20 mouse cellular contexts compared by ENCODE assay signal in genomic region chr14:87750665-87751170, GRCm38 (mm10).
"Had no signal": no experiment of that assay in that cellular context is flagged by ENCODE, and none has a peak within 500 bp of the region (broad histone marks: within the 10 kb centered on the region; RNA-seq: fewer than 3 reads in every experiment).

No protein-coding gene starts in this region.

- H3K27me3 ChIP-seq: lung, embryonic 15.5 days; megakaryocyte, embryonic 14.5 days; midbrain, embryonic 13.5 days; midbrain, embryonic 15.5 days; neural tube, embryonic 13.5 days; neural tube, embryonic 15.5 days had no signal

- H3K4me2 ChIP-seq: lung, embryonic 15.5 days; midbrain, embryonic 11.5 days; midbrain, embryonic 13.5 days; midbrain, embryonic 15.5 days; neural tube, embryonic 13.5 days; neural tube, embryonic 15.5 days had no signal

- H3K9me3 ChIP-seq: lung, embryonic 15.5 days; megakaryocyte, embryonic 14.5 days; midbrain, embryonic 13.5 days; midbrain, embryonic 15.5 days; neural tube, embryonic 13.5 days; neural tube, embryonic 15.5 days had no signal

- DNase-seq: lung, adult 2 months; lung, postnatal 14 days; lung, postnatal 36 days; retina, postnatal 1 day; right cerebral cortex, adult 18-20 months; right cerebral cortex, postnatal 25 days; right cerebral cortex, postnatal 4 days; spleen, adult 18-20 months; thymus, adult 18-20 months; thymus, postnatal 14 days; thymus, postnatal 36 days had no signal

- ATAC-seq: lung, postnatal 0 days; midbrain, embryonic 13.5 days; midbrain, embryonic 15.5 days had no signal

- H3K27ac ChIP-seq: lung, embryonic 15.5 days; macrophage; midbrain, embryonic 13.5 days; midbrain, embryonic 15.5 days; neural tube, embryonic 13.5 days; neural tube, embryonic 15.5 days had no signal

- H3K36me3 ChIP-seq: lung, embryonic 15.5 days; midbrain, embryonic 13.5 days; midbrain, embryonic 15.5 days; neural tube, embryonic 13.5 days; neural tube, embryonic 15.5 days had no signal

- H3K9ac ChIP-seq: lung, embryonic 15.5 days; midbrain, embryonic 13.5 days; midbrain, embryonic 15.5 days; neural tube, embryonic 13.5 days; neural tube, embryonic 15.5 days had no signal

- H3K4me3 ChIP-seq: lung, embryonic 15.5 days; megakaryocyte, embryonic 14.5 days; midbrain, embryonic 13.5 days; midbrain, embryonic 15.5 days; neural tube, embryonic 13.5 days; neural tube, embryonic 15.5 days had no signal

- H3K4me1 ChIP-seq: lung, embryonic 15.5 days; megakaryocyte, embryonic 14.5 days; neural tube, embryonic 13.5 days; neural tube, embryonic 15.5 days had no signal
